Mouse (Mus musculus): Measurements from ENCODE around the gene Timm8a2.

DNA sequence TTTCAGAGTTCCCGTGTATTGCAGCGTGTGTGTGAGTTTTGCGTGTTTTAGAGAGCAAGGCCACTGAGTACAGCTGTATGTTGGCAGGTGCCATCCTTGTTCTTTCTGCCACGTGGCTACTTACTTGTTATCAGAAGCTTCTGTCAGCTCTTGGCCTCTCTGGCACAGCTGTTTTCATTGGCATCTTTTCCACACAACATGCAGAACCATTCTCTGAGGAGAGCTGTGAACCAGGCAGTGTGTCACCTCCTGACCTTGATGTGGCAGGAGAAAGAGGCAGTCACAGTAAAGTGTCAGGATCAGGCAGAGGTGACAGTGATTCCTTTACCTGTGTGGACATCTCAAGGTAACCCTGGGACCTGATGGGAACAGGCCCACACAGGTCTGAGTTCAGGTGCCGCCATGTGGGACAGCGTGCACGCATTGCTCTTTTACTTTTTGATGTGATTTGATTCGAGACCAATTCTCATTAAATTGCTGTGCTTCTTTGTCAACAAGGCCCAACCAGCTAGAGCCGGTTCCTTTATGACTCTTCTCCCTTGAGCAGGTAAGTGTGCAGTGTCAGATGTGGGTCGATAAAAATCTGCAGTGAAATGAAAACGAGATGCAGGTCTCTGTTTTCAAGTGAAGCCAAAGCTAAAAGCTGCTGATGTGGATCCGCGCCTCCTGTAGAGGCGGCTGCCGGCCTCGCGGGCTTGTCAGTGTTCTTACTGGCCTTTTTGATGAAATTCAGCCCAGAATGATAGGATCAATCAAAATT lies 33.9 kb upstream of the Timm8a2 start:
- TF ChIP-seq POLR2A (IDR thresholded peaks at IDR 0.05; ENCODE audit: insufficient read depth, low read depth, low read length) (no peak), CTCF (IDR thresholded peaks at IDR 0.05) (no peak)

Measured in heart, adult 2 months (tissue).